Mouse (Mus musculus): Measurements from ENCODE around the gene Dennd1a.

DNA sequence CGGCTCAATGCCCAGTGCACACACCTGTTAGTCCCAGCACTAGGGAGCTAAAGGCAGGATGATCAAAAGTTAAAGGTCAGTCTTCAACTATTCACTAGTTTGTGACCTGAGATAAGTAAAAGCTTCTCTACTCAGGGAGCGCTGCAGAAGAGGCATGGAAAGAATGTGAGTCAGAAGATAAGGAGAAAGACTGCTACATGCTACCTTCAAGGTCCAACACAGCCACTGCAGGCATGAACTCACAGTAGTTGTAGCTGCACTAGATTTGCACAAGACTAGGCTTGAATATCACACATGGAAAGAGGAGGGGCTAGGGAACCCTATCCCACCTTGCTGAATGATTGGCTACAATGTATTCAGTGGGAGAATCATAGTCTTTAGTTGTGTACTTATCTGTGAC lies 202.1 kb downstream of the Dennd1a start:
- no peak for TF ChIP-seq CTCF (IDR thresholded peaks at IDR 0.05; ENCODE audit: control insufficient read depth, insufficient read depth, insufficient replicate concordance, low read depth, low read length)
- no peak for TF ChIP-seq POLR2A (IDR thresholded peaks at IDR 0.05; ENCODE audit: control insufficient read depth, low read depth, low read length)
